Mouse (Mus musculus) brain, embryonic 18.5 days (tissue): Measurements from ENCODE around the gene Cenpq.

Source experiments
- DNase-seq: peaks from one replicate; pipeline ENCODE4 v3.0.0-alpha.2; 2012; ENCODE audit warnings: low read depth, low spot score

Gene Cenpq

GRCm38 (mm10) chr17:40934420-40935231 lies at the start of gene Cenpq, which contains the start of gene Mut:
Gene Cenpq, minus strand, starts transcription at chr17:40935047.
Gene Mut, plus strand, starts transcription at chr17:40934685.
- DNase-seq: peak; percentile 96

DNA sequence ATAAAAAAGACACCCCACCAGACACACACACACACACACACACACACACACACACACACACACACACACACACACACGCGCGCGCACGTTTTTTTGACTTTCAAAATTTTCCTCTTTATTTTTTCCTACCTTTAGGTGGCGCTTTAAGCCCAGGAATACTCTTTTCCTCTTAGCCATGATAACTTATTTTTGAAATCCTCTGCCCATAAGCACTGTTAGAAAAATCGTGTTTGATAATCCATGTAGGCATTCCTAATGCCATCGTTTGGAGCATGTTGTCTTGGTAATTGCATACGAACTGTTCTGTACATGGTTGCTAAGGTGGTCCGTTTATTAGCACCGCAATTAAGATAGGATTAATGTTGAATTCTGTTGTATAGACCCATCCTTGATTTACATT lies 43.1 kb upstream of the Cenpq start:
- DNase-seq: no peak

DNA sequence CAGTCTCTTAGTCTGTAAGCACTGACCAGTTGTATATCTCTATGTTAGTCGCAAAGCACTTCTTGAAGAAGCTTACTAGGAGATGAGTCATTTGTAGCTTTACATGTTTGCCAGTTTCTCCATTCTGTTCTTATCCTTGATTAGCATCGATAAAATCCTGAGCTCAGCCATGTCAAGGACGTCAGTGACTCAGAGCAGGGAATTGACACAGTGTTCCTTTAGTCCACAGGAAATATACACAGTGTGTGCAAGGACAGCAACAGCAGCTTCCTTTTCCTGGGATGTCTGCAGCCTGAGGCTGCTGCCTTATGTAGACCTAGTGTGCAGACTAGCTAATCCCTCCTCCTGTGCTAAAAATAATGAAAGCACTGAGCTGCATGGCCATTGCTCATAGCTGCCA lies 13.7 kb upstream of the Cenpq start:
- no peak for DNase-seq

DNA sequence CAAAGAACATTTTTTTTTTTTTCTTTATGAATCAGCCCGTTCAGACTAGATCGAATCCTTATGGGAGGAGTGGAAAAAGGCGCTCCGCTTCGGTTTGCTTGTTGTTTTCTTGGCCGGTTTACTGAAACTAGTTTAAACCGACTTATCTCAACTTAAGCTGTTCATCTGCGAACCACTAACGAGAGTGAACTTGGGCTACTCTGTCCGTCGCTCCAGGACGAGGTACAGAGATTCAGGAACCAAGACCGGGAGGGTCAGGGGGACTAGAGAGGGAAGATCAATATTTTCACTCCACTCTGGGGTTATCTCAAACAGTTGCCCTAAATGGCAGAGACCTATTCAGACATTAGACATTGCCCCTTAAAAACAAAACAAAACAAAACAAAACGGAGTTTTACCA lies 862 bp downstream of the Cenpq start:
- DNase-seq: no peak

GRCm38 (mm10) chr17:40915499-40915898 lies 19.3 kb downstream of the Cenpq start:
- no peak for DNase-seq

- DNase-seq: no peak
These were observed 20.6 kb downstream of the Cenpq start, which contains the start of gene Glyatl3 for GRCm38 (mm10) chr17:40914250-40914649. Gene Glyatl3, minus strand, starts transcription at chr17:40914350.

- DNase-seq: no peak
These were observed 30.1 kb downstream of the Cenpq start for GRCm38 (mm10) chr17:40904721-40905154.

DNA sequence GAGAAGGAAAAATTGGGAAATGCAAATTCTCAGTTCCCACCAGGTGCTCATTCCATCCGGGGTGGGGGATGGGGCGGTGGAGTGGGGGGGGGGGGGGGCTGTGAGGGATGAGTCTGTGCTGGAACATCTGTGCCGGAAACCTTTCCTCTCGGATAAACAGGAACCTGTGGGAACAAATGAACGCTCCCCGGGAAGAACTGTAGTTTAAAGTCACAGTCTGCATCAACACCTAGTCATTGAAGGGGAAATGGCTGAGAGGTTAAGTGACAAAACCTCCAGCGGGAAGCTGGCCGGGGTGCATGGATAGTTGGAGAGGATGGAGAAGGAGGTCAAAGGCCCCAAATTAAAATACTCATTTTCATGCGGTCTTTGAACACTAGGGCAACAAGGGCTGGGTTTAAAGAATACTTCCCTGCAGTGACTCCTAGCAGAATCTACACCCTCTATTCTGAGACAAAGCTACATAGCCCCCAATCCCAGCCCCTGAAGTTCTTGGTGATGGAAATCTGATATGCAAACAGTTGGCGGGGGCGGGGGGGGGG lies 30.7 kb downstream of the Cenpq start:
- no peak for DNase-seq

- no peak for DNase-seq
These were observed 31.5 kb downstream of the Cenpq start for GRCm38 (mm10) chr17:40903345-40903744.

DNA sequence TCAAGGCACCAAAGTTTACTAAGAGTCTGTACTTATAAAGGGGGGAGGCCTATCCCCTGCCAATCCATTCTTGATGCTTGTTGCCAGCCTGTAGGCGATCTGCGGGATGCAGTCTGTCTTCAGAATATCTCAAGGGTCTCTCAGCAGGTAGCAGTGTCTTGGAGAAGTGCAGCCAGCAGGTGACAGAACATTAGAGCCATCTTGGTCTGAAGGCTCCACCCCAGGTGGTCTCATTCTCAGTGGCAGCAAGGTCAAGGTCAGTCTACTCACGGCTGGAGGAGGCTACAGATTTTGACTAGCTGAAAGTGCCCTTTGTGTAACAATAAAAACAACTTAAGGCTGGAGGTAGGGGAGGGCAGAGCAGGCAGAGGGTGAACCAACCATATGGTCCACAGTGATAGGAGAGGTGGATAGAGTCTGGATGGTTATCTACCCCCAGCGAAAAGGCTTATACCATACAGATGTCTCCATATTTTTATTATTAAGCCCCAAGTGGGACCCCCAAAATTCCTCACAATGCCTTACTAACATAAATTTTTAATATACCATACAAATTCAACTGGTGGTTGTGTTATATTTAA lies 35.0 kb downstream of the Cenpq start:
- DNase-seq: no peak

GRCm38 (mm10) chr17:40896863-40897262 lies 38.0 kb downstream of the Cenpq start:
- DNase-seq: no peak

- no peak for DNase-seq
These were observed 46.9 kb downstream of the Cenpq start for GRCm38 (mm10) chr17:40887849-40888536.

DNA sequence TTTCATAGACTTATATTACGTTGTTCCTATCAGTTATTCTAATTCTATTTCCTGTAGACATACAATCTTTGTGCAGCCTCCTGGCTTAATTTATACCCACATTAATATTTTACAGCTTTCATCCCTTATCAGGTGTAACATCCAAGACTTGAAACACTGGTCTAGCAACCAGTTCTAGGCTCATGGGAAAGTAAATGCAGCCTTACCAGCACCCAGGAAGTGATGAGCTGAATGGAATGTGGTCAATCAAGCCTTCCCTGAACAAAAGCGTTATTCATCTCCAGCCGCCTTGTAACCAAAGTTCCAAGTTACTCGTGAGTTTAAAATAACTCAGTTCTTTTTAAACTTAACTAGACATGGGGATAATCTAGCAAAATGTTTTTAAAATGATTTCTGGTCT lies 49.7 kb downstream of the Cenpq start:
- DNase-seq: no peak

DNA sequence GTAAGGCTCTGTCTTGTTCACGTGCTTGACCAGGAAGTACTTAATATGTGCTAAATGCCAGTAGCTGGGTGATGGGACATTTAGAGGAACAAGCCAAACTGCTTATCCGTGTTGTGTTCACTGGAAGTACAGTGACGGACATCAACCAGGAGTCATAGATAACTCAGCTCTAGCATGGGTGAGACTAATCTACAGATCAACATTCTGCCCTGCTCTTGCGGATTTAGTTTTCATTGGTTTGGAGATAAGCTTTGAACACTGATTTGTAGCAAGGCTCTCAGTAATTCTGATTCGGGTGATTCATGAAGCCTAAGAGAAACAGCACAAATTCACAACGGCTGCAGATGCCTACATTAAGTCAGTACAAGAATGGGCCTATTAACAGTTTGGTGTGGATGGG lies 52.7 kb downstream of the Cenpq start:
- DNase-seq: no peak

DNA sequence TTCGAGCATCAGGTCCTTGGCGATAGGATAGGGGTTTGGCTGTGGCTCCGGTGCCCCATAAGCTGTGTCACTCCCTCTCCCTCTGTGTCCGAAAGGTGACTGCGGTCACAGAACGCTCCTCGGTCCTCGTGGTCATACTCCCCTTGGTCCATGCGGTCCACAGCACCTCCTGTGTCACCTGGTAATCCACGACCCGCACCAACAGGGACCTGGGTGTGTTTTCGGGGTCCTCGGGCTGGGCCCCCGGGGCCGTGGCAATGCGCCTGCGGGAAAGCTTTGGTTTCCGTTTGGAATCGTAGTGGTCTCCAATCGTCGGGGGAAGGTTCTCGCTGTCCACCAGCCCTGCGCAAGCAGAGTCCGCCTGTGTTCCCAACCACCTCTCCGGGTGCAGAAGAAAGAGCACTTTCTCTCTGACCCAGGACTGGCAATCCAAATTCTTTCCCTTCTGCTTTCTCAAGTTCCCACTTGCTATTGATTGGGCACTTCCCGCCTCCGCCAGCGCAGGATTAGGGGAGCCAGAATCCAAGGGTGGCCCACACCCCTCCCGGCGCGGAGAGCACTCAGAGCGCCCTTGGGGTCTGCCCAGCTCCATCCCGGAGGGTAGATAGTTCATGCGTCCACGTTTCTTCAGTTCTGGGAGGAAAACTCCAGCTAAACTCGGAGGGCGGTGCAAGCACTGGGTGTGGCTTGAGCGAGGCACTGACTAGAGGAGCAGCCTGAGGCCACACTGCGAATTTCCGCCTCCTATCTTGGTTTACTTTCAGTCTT lies 54.7 kb downstream of the Cenpq start, which contains the start of gene 9130008F23Rik:
Gene 9130008F23Rik (minus strand): TSS at position 636 of the 768 bp plus-strand sequence.
- no peak for DNase-seq

GRCm38 (mm10) chr17:40879528-40879923 lies 55.3 kb downstream of the Cenpq start:
- DNase-seq: no peak

- DNase-seq: no peak
These were observed 57.1 kb downstream of the Cenpq start for GRCm38 (mm10) chr17:40877741-40878140.

DNA sequence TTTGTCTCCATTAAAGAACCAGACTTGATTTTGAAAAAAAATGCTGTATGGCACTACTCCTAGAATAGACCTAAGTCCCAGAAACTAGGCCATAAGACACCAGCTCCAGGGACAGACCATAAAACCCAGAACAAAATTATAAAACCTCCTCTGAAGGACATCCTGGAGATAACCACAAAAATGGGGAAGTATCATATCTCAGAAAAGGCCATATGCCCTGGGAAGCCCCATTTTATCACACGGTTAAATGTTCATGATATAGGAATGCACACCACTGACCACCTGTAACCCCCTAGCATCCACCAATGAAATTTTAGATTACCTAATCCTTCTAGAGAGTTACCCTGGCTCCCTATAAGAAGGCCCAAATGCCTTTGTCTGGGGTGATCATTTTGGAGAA lies 59.3 kb downstream of the Cenpq start:
- DNase-seq: no peak

DNA sequence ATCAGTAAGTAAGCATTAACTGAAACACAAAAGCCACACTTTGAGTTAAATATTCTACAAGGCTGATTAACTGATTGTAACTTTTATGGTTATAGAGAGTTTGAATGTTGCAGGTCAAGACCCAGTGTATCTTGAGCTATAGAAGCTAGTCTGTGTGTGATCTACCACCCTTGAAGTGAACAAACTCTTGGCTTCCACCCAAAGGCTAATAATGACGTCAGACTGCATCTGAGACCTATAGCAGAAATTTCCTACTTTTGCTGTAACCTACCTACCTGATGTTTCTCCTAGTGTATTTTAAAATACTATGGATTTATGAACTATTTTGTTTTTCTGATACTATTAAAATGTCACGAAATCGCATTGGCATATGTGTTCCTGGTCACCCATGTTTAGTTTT lies 60.1 kb downstream of the Cenpq start:
- no peak for DNase-seq

DNA sequence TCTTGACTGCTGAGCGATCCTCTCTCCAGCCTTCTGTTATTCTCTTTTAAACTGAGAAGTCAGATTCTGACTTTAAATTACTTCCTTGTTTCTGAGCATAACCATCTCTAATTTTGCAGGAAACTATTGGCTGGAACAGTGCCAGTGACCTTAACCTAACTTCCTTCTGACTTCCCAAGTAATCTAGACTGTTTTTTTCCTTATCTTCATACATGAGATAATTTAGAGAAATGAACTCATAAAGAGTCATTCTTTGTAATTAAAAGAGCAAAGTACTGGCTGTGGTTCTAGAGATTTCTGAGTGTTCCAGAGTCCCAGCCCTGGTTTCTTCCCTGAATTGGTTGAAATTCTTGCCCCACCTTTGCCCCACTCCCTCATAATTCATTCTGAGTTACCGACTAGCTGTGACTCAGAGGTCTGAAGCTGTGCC lies 61.2 kb downstream of the Cenpq start:
- DNase-seq: no peak
